Mouse (Mus musculus) spleen, postnatal 0 days (tissue): Measurements from ENCODE around the gene Cdk20. TPM values are rescaled to one million over a fixed set of nuclear protein-coding genes. Genes with fewer than 3 reads are reported as not detected.

Experiments
- polyA plus RNA-seq: library from polyadenylated mRNA; unstranded; fragments of >200 nt; fragmentation: Nextera tagmentation; extraction: Ambion mirVana; gene quantifications from 2 replicates; pipeline ENCODE4 v1.2.1, GENCODE M21; 2015

The Cdk20 gene
- polyA plus RNA-seq = 6.0 and 8.2 TPM in 2 replicates

GRCm38 (mm10) chr13:64432017-64432995 is at the start of gene Cdk20:
Gene Cdk20 (plus strand): TSS chr13:64432314.

Other genes with a start within 250 kb of the Cdk20 start
- 1.2 and 1.5 TPM in 2 replicates for gene Cdc14b, start 157.0 kb upstream of the Cdk20 start, polyA plus RNA-seq
- gene Aaed1, start 119.6 kb upstream of the Cdk20 start, polyA plus RNA-seq = 22.9 and 27.1 TPM in 2 replicates
- gene Ctsl, start 61.4 kb upstream of the Cdk20 start, polyA plus RNA-seq = 82.8 and 101 TPM in 2 replicates
- gene Fam240b, start 65.5 kb downstream of the Cdk20 start, polyA plus RNA-seq = not detected in 2 replicates